Mouse (Mus musculus): Measurements from ENCODE around the gene Frmd6. TPM values are rescaled to one million over a fixed set of nuclear protein-coding genes. Genes with fewer than 3 reads are reported as not detected.

The Frmd6 gene
- polyA plus RNA-seq, 1 experiment = 15.2 TPM

GRCm38 (mm10) chr12:70851342-70851960, 26.1 kb downstream of the Frmd6 start:
- DNase-seq (ENCODE audit: low read depth) = no peak

- no peak for DNase-seq (ENCODE audit: low read depth)
Measured at GRCm38 (mm10) chr12:70853026-70853425, 27.7 kb downstream of the Frmd6 start.

GRCm38 (mm10) chr12:70855678-70856077, 30.4 kb downstream of the Frmd6 start:
- no peak for DNase-seq (ENCODE audit: low read depth)

- DNase-seq (ENCODE audit: low read depth) = no peak
Measured at GRCm38 (mm10) chr12:70856776-70857175, 31.5 kb downstream of the Frmd6 start.

- no peak for DNase-seq (ENCODE audit: low read depth)
Measured at GRCm38 (mm10) chr12:70863281-70863680, 38.0 kb downstream of the Frmd6 start.

- DNase-seq (ENCODE audit: low read depth) = no peak
Measured at GRCm38 (mm10) chr12:70867780-70868179, 42.5 kb downstream of the Frmd6 start.

- no peak for DNase-seq (ENCODE audit: low read depth)
Measured at GRCm38 (mm10) chr12:70868190-70868987, 43.1 kb downstream of the Frmd6 start.

GRCm38 (mm10) chr12:70868988-70869291, 43.6 kb downstream of the Frmd6 start:
- DNase-seq (ENCODE audit: low read depth) = no peak

GRCm38 (mm10) chr12:70873544-70873943, 48.2 kb downstream of the Frmd6 start:
- no peak for DNase-seq (ENCODE audit: low read depth)

- DNase-seq (ENCODE audit: low read depth) = no peak
Measured at GRCm38 (mm10) chr12:70876270-70876998, 51.1 kb downstream of the Frmd6 start.

GRCm38 (mm10) chr12:70877926-70878710, 52.8 kb downstream of the Frmd6 start:
- no peak for DNase-seq (ENCODE audit: low read depth)

- no peak for DNase-seq (ENCODE audit: low read depth)
Measured at GRCm38 (mm10) chr12:70880396-70880975, 55.2 kb downstream of the Frmd6 start.

GRCm38 (mm10) chr12:70881340-70881739, 56.0 kb downstream of the Frmd6 start:
- DNase-seq (ENCODE audit: low read depth) = no peak

- DNase-seq (ENCODE audit: low read depth) = no peak
Measured at GRCm38 (mm10) chr12:70881854-70882253, 56.5 kb downstream of the Frmd6 start.

- DNase-seq (ENCODE audit: low read depth) = no peak
Measured at GRCm38 (mm10) chr12:70883141-70883540, 57.8 kb downstream of the Frmd6 start.

- no peak for DNase-seq (ENCODE audit: low read depth)
Measured at GRCm38 (mm10) chr12:70884113-70884512, 58.8 kb downstream of the Frmd6 start.

GRCm38 (mm10) chr12:70884973-70885372, 59.7 kb downstream of the Frmd6 start:
- no peak for DNase-seq (ENCODE audit: low read depth)

- no peak for DNase-seq (ENCODE audit: low read depth)
Measured at GRCm38 (mm10) chr12:70885576-70885975, 60.3 kb downstream of the Frmd6 start.

GRCm38 (mm10) chr12:70890405-70890804, 65.1 kb downstream of the Frmd6 start:
- DNase-seq (ENCODE audit: low read depth) = no peak

- DNase-seq (ENCODE audit: low read depth) = no peak
Measured at GRCm38 (mm10) chr12:70890874-70891470, 65.7 kb downstream of the Frmd6 start.

GRCm38 (mm10) chr12:70895275-70895674, 70.0 kb downstream of the Frmd6 start:
- no peak for DNase-seq (ENCODE audit: low read depth)

All from gonadal fat pad, adult 2 months (tissue).